Comparison of ENCODE assay signal across 31 mouse cellular contexts in the genomic region with DNA sequence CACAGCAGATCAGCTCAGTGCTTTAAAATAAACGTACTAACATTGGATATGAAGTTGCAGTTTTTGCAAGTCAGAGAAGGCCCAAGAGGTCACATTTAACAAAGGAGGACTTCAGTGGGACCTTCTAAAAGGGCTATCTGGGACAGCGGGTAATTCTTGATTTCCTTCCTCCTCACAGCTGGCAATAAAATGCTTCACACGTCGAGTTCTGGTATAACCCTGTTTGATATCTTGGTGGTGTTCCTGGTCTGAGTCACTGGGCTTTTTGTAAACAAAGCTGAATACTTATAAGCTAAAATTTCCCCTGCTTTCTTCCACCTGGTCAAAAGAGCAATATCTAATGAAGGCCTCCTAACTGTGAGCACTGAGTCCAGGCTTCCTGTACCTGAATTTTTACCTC.
"Had no signal": no experiment of that assay in that cellular context is flagged by ENCODE, and none has a peak within 500 bp of the region (broad histone marks: within the 10 kb centered on the region; RNA-seq: fewer than 3 reads in every experiment).

No protein-coding gene starts in this region.

- H3K36me3 ChIP-seq: limb, embryonic 10.5 days; limb, embryonic 12.5 days; limb, embryonic 13.5 days; limb, embryonic 15.5 days; liver, embryonic 12.5 days; liver, embryonic 13.5 days; liver, embryonic 15.5 days; lung, embryonic 15.5 days; midbrain, embryonic 10.5 days; midbrain, embryonic 12.5 days; midbrain, embryonic 13.5 days; midbrain, embryonic 15.5 days had no signal

- H3K4me3 ChIP-seq: left cerebral cortex, adult 2 months; limb, embryonic 10.5 days; limb, embryonic 12.5 days; limb, embryonic 13.5 days; limb, embryonic 15.5 days; liver, embryonic 12.5 days; liver, embryonic 13.5 days; liver, embryonic 15.5 days; lung, embryonic 15.5 days; megakaryocyte, embryonic 14.5 days; midbrain, embryonic 10.5 days; midbrain, embryonic 12.5 days; midbrain, embryonic 13.5 days; midbrain, embryonic 15.5 days; myocyte had no signal

- H3K9me3 ChIP-seq: limb, embryonic 10.5 days; limb, embryonic 12.5 days; limb, embryonic 13.5 days; limb, embryonic 15.5 days; liver, embryonic 12.5 days; liver, embryonic 13.5 days; liver, embryonic 15.5 days; lung, embryonic 15.5 days; megakaryocyte, embryonic 14.5 days; midbrain, embryonic 10.5 days; midbrain, embryonic 12.5 days; midbrain, embryonic 13.5 days; midbrain, embryonic 15.5 days had no signal

- H3K9ac ChIP-seq: limb, embryonic 12.5 days; limb, embryonic 13.5 days; limb, embryonic 15.5 days; liver, embryonic 12.5 days; liver, embryonic 13.5 days; liver, embryonic 14.5 days; liver, embryonic 15.5 days; liver, postnatal 0 days; lung, embryonic 14.5 days; lung, embryonic 15.5 days; midbrain, embryonic 12.5 days; midbrain, embryonic 13.5 days; midbrain, embryonic 15.5 days had no signal

- DNase-seq: left cerebral cortex, postnatal 4 days; liver; liver, embryonic 13.5 days; liver, postnatal 0 days; lung, adult 18-20 months; lung, adult 2 months; lung, embryonic 14.5 days; lung, postnatal 10 days; lung, postnatal 14 days; lung, postnatal 36 days; lung, postnatal 4 days; midbrain, embryonic 14.5 days had no signal

- ATAC-seq: liver, embryonic 12.5 days; liver, postnatal 0 days; midbrain, embryonic 13.5 days; midbrain, embryonic 15.5 days; midbrain, embryonic 16.5 days had no signal

- H3K4me1 ChIP-seq: limb, embryonic 10.5 days; limb, embryonic 12.5 days; limb, embryonic 13.5 days; limb, embryonic 15.5 days; liver, embryonic 12.5 days; liver, embryonic 13.5 days; liver, embryonic 15.5 days; lung, embryonic 15.5 days; megakaryocyte, embryonic 14.5 days; midbrain, embryonic 13.5 days; midbrain, embryonic 15.5 days had no signal

- H3K4me2 ChIP-seq: limb, embryonic 12.5 days; limb, embryonic 13.5 days; limb, embryonic 15.5 days; liver, embryonic 11.5 days; liver, embryonic 12.5 days; liver, embryonic 13.5 days; liver, embryonic 15.5 days; lung, embryonic 14.5 days; lung, embryonic 15.5 days; midbrain, embryonic 11.5 days; midbrain, embryonic 12.5 days; midbrain, embryonic 13.5 days; midbrain, embryonic 15.5 days had no signal

- H3K27me3 ChIP-seq: limb, embryonic 12.5 days; limb, embryonic 13.5 days; limb, embryonic 15.5 days; liver, embryonic 12.5 days; liver, embryonic 13.5 days; liver, embryonic 15.5 days; lung, embryonic 15.5 days; megakaryocyte, embryonic 14.5 days; midbrain, embryonic 12.5 days; midbrain, embryonic 13.5 days; midbrain, embryonic 15.5 days had no signal

- H3K27ac ChIP-seq: left cerebral cortex, adult 2 months; limb, embryonic 10.5 days; limb, embryonic 12.5 days; limb, embryonic 13.5 days; limb, embryonic 15.5 days; liver, embryonic 12.5 days; liver, embryonic 13.5 days; liver, embryonic 14.5 days; liver, embryonic 15.5 days; lung, embryonic 15.5 days; macrophage; midbrain, embryonic 10.5 days; midbrain, embryonic 12.5 days; midbrain, embryonic 13.5 days; midbrain, embryonic 15.5 days had no signal
